Mouse (Mus musculus): Measurements from ENCODE around the gene Lrrn4cl.
"Not testable (repeated sequence)": the region's sequence is repeated elsewhere in the genome, so short reads cannot be mapped to it uniquely, and the experiment has no call there.

- TF ChIP-seq CTCF (IDR thresholded peaks at IDR 0.05; ENCODE audit: borderline replicate concordance, extremely low read depth, insufficient read depth, insufficient read length); POLR2A (IDR thresholded peaks at IDR 0.05; ENCODE audit: borderline replicate concordance, extremely low read depth, insufficient read depth, insufficient read length, poor library complexity, severe bottlenecking): not testable (repeated sequence)
Measured at GRCm38 (mm10) chr19:8870381-8870780, 19.8 kb downstream of the Lrrn4cl start.
